Mouse (Mus musculus): ENCODE results near the gene Shank2. TPM values are rescaled to one million over a fixed set of nuclear protein-coding genes. Genes with fewer than 3 reads are reported as not detected.

The Shank2 gene
- total and polyA plus RNA-seq, 2 experiments from 2014 or later: 0.19 to 0.95 TPM

DNA sequence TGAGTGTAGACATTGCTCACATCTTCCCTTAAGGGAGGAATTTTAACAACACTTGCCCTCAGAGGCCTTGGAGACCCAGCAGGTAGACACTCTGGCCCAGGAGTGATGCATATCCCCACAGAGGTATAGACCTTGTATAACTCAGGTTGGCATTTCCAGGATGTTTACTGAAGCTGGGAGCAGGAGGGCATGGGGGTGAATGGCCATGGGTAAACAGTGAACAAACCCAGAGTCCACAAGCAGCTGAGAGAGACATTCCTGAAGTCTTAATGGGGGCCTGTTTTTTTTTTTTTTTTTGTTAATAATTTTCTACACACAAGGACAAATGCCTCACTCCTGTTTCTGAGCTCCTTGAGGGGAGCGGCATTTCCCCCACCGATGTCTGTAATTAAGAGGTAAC is 15.4 kb upstream of the Shank2 start:
- Histone ChIP-seq H3K9ac (replicated peaks; ENCODE audit: low read depth, low read length) (no peak overlapping the region), H3K9me3 (replicated peaks; ENCODE audit: control insufficient read depth, low read length) (no peaks in the 10 kb centered on the region), H3K4me1 (ENCODE audit: control insufficient read depth, insufficient read depth) (no peaks in the 10 kb centered on the region), H3K4me2 (ENCODE audit: low read depth, low read length) (no peak overlapping the region), H3K36me3 (replicated peaks; ENCODE audit: control insufficient read depth, insufficient read depth, low read length) (no peaks in the 10 kb centered on the region), H3K27me3 (ENCODE audit: control insufficient read depth, insufficient read depth, low read length) (peaks cover 10% of the 10 kb centered on the region), H3K27ac (ENCODE audit: low read depth) (no peak overlapping the region), H3K4me3 (ENCODE audit: low read depth, low read length) (no peak overlapping the region)
- TF ChIP-seq CTCF (IDR thresholded peaks at IDR 0.05; ENCODE audit: low read depth) (no peak), EP300 (IDR thresholded peaks at IDR 0.05; ENCODE audit: low read depth) (no peak)
- no peak for ATAC-seq (ENCODE audit: insufficient read depth, low read depth)
- WGBS: 93% methylated on average over 2 of the region's 2 CpGs
- DNase-seq (ENCODE audit: low spot score): no peak

DNA sequence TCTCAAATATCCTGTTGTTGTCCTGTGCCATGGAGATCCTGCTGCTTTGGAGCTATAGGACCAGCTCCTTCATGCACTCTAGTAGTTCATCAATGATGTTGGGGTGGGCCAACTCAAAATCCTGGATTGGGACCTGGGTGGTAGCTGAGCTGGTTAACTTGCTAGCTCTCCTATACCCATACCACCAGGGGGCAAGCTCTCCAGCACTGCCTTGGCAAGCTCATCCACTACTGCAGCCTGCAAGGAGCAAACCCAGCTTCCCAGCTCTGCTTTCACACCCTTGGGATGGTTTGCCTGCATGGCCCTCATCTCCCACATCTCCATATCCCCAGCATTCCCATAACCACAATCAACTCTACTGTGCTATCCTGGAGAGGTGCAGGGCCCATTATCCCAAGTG is 10.6 kb upstream of the Shank2 start:
- H3K9me3 ChIP-seq (replicated peaks; ENCODE audit: control insufficient read depth, low read length): no peaks in the 10 kb centered on the region
- no peak for TF ChIP-seq EP300 (IDR thresholded peaks at IDR 0.05; ENCODE audit: low read depth)
- TF ChIP-seq CTCF (IDR thresholded peaks at IDR 0.05; ENCODE audit: low read depth): no peak
- no peak overlapping the region for H3K27ac ChIP-seq (ENCODE audit: low read depth)

DNA sequence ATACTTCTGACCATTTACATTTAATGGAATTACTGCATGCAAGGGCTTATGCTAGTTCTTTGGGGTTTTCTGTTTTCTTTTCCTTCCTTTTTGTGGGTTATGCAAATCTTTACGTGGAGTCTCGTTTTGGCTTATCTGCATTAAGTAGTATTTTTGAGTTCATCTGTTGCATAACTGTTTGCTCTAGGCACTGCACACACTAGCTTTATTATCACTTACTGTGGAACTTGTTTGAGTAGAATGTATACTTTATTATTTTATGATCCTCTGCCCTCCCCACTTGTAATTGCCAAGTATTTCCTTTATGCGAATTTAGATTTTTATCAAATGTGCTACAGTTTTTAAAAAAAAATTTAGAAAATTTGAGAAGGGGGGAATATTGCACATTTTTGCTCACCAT is 2.7 kb upstream of the Shank2 start:
- H3K4me3 ChIP-seq (ENCODE audit: low read depth, low read length): no peak overlapping the region
- no peak overlapping the region for H3K4me2 ChIP-seq (ENCODE audit: low read depth, low read length)
- H3K4me1 ChIP-seq (ENCODE audit: control insufficient read depth, insufficient read depth): no peaks in the 10 kb centered on the region
- H3K27ac ChIP-seq (ENCODE audit: low read depth): no peak overlapping the region
- no peaks in the 10 kb centered on the region for H3K27me3 ChIP-seq (ENCODE audit: control insufficient read depth, insufficient read depth, low read length)
- DNase-seq (ENCODE audit: low spot score): no peak
- no peak for ATAC-seq (ENCODE audit: insufficient read depth, low read depth)
- 69% methylated on average over 3 of the region's 3 CpGs for WGBS
- no peak overlapping the region for H3K9ac ChIP-seq (replicated peaks; ENCODE audit: low read depth, low read length)
- TF ChIP-seq EP300 (IDR thresholded peaks at IDR 0.05; ENCODE audit: low read depth) (no peak), CTCF (IDR thresholded peaks at IDR 0.05; ENCODE audit: low read depth) (no peak)
- H3K9me3 ChIP-seq (replicated peaks; ENCODE audit: control insufficient read depth, low read length): peaks cover 11% of the 10 kb centered on the region; the same call in 1 of the 2 replicates
- H3K36me3 ChIP-seq (replicated peaks; ENCODE audit: control insufficient read depth, insufficient read depth, low read length): no peaks in the 10 kb centered on the region

More for the DNA sequence above, 10.6 kb upstream of the Shank2 start:
- Histone ChIP-seq H3K4me1 (ENCODE audit: control insufficient read depth, insufficient read depth) (no peaks in the 10 kb centered on the region), H3K4me3 (ENCODE audit: low read depth, low read length) (no peak overlapping the region), H3K9ac (replicated peaks; ENCODE audit: low read depth, low read length) (no peak overlapping the region), H3K27me3 (ENCODE audit: control insufficient read depth, insufficient read depth, low read length) (no peaks in the 10 kb centered on the region), H3K4me2 (ENCODE audit: low read depth, low read length) (no peak overlapping the region), H3K36me3 (replicated peaks; ENCODE audit: control insufficient read depth, insufficient read depth, low read length) (no peaks in the 10 kb centered on the region)
- ATAC-seq (ENCODE audit: insufficient read depth, low read depth) (no peak), DNase-seq (ENCODE audit: low spot score) (no peak)

DNA sequence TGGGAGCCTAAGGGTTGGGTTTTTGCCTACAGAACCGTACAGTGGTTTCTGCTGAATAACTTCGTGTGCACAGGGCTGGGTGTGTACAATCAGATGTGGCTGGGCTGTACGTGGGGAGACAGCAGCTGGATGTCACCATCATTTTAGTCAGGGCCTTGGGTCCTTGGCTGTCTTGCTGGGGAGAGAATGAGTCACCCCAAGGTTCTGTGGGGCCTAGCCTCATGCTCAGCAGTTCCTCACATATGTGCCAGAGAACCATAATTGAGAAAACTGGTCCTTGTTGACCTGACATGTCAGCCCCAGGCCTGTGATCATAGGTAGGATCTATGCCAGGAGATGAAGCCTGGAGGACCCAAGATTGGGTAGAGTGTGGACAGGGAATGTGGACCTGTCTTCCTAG is 1.7 kb downstream of the Shank2 start:
- H3K9me3 ChIP-seq (replicated peaks; ENCODE audit: control insufficient read depth, low read length): 0 out of 2 replicates have a peak, but pooled peaks cover 3% of the 10 kb centered on the region
- no peaks in the 10 kb centered on the region for H3K4me1 ChIP-seq (ENCODE audit: control insufficient read depth, insufficient read depth)
- H3K9ac ChIP-seq (replicated peaks; ENCODE audit: low read depth, low read length): no peak overlapping the region
- H3K36me3 ChIP-seq (replicated peaks; ENCODE audit: control insufficient read depth, insufficient read depth, low read length): no peaks in the 10 kb centered on the region
- H3K4me3 ChIP-seq (ENCODE audit: low read depth, low read length): no peak overlapping the region
- DNase-seq (ENCODE audit: low spot score) (no peak), ATAC-seq (ENCODE audit: insufficient read depth, low read depth) (no peak)
- TF ChIP-seq EP300 (IDR thresholded peaks at IDR 0.05; ENCODE audit: low read depth) (no peak), CTCF (IDR thresholded peaks at IDR 0.05; ENCODE audit: low read depth) (no peak)
- no peak overlapping the region for H3K4me2 ChIP-seq (ENCODE audit: low read depth, low read length)
- WGBS: 74% methylated on average over 3 of the region's 3 CpGs
- H3K27me3 ChIP-seq (ENCODE audit: control insufficient read depth, insufficient read depth, low read length): no peaks in the 10 kb centered on the region
- H3K27ac ChIP-seq (ENCODE audit: low read depth): no peak overlapping the region

DNA sequence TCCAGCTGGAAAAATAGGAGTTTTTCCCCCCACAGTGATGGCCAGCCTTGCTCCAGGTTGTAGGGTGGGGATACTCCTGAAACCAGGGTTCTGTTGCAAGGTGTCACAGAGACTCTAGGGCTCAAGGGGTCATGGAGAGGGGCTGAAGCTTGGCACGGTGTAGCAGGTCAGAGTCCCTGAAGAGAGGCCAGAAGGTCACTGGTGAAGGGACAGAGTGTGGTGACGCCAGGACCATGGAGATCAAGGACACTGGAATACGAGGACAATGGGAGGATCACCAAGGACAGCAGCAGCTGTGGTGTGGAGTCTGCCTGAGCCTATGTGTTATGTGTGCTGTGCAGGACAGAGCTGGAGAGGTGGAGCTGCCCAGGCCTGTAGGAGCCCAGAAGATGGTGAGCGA is 6.4 kb downstream of the Shank2 start:
- no peaks in the 10 kb centered on the region for H3K27me3 ChIP-seq (ENCODE audit: control insufficient read depth, insufficient read depth, low read length)
- no peak overlapping the region for H3K27ac ChIP-seq (ENCODE audit: low read depth)
- no peaks in the 10 kb centered on the region for H3K36me3 ChIP-seq (replicated peaks; ENCODE audit: control insufficient read depth, insufficient read depth, low read length)
- no peak for DNase-seq (ENCODE audit: low spot score)
- TF ChIP-seq CTCF (IDR thresholded peaks at IDR 0.05; ENCODE audit: low read depth): no peak
- TF ChIP-seq EP300 (IDR thresholded peaks at IDR 0.05; ENCODE audit: low read depth): no peak
- no peaks in the 10 kb centered on the region for H3K9me3 ChIP-seq (replicated peaks; ENCODE audit: control insufficient read depth, low read length)
- ATAC-seq (ENCODE audit: insufficient read depth, low read depth): no peak
- no peaks in the 10 kb centered on the region for H3K4me1 ChIP-seq (ENCODE audit: control insufficient read depth, insufficient read depth)
- no peak overlapping the region for H3K9ac ChIP-seq (replicated peaks; ENCODE audit: low read depth, low read length)
- WGBS: 71% methylated on average over 4 of the region's 4 CpGs
- H3K4me3 ChIP-seq (ENCODE audit: low read depth, low read length): no peak overlapping the region
- H3K4me2 ChIP-seq (ENCODE audit: low read depth, low read length): no peak overlapping the region

DNA sequence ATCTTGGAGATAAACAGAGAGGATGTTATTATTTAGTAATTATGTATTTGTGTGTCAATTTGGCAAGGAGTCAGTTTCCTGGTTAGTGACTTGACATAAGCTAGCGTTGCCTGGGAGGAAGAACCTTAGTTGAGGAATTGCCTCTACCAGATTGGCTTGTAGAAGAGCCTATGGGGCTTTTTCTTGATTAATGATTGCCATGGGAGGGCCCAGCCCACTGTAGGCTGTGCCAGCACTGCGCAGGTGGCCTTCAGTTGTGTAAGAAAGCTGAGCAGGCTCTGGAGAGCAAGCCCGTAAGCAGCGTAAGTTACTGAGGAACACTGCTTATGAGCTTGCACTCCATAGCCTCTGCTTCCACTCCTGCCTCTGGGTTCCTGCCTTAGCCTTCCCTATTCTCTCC is 7.3 kb downstream of the Shank2 start:
- Histone ChIP-seq H3K36me3 (replicated peaks; ENCODE audit: control insufficient read depth, insufficient read depth, low read length) (no peaks in the 10 kb centered on the region), H3K9ac (replicated peaks; ENCODE audit: low read depth, low read length) (no peak overlapping the region), H3K27ac (ENCODE audit: low read depth) (no peak overlapping the region), H3K4me1 (ENCODE audit: control insufficient read depth, insufficient read depth) (no peaks in the 10 kb centered on the region), H3K4me3 (ENCODE audit: low read depth, low read length) (no peak overlapping the region), H3K4me2 (ENCODE audit: low read depth, low read length) (no peak overlapping the region), H3K27me3 (ENCODE audit: control insufficient read depth, insufficient read depth, low read length) (no peaks in the 10 kb centered on the region), H3K9me3 (replicated peaks; ENCODE audit: control insufficient read depth, low read length) (no peaks in the 10 kb centered on the region)
- WGBS: 76% methylated on average over 4 of the region's 4 CpGs
- ATAC-seq (ENCODE audit: insufficient read depth, low read depth) (no peak), DNase-seq (ENCODE audit: low spot score) (no peak)
- TF ChIP-seq CTCF (IDR thresholded peaks at IDR 0.05; ENCODE audit: low read depth) (no peak), EP300 (IDR thresholded peaks at IDR 0.05; ENCODE audit: low read depth) (no peak)
